In genomic region chr10:45698930-45699329, GRCm38 (mm10) we compare ENCODE assay signal across 20 mouse cellular contexts.
DNase-seq lines count a peak whose midpoint lies in the region; ATAC-seq and TF ChIP-seq lines count a peak whose summit lies in the region.
"Had no signal": no experiment of that assay in that cellular context is flagged by ENCODE, and none has a peak within 500 bp of the region (broad histone marks: within the 10 kb centered on the region; RNA-seq: fewer than 3 reads in every experiment).

No protein-coding gene starts in this region.

- no peak overlapping the region for H3K4me3 ChIP-seq in hindbrain, embryonic 14.5 days (replicated peaks; ENCODE audit: low read length)
- H3K4me3 ChIP-seq in hindbrain, embryonic 12.5 days = no peak overlapping the region
- no peak overlapping the region for H3K4me3 ChIP-seq in left cerebral cortex, adult 2 months
- H3K4me3 ChIP-seq: embryonic facial prominence, embryonic 15.5 days; forebrain, embryonic 13.5 days; neural tube, embryonic 15.5 days; stomach, embryonic 15.5 days had no signal

- 0 out of 2 replicates have a peak overlapping the region, but pooled peaks have one; percentile 21 for H3K27ac ChIP-seq in hindbrain, embryonic 14.5 days
- H3K27ac ChIP-seq in hindbrain, embryonic 12.5 days = no peak overlapping the region
- no peak overlapping the region for H3K27ac ChIP-seq in left cerebral cortex, adult 2 months
- H3K27ac ChIP-seq: embryonic facial prominence, embryonic 15.5 days; forebrain, embryonic 13.5 days; hindbrain, postnatal 0 days; macrophage; neural tube, embryonic 15.5 days; stomach, embryonic 15.5 days had no signal

- no peak overlapping the region for H3K4me2 ChIP-seq in hindbrain, embryonic 14.5 days (replicated peaks)
- no peak overlapping the region for H3K4me2 ChIP-seq in hindbrain, embryonic 12.5 days (replicated peaks)
- H3K4me2 ChIP-seq: embryonic facial prominence, embryonic 15.5 days; forebrain, embryonic 13.5 days; neural tube, embryonic 15.5 days; stomach, embryonic 15.5 days had no signal

- no peak for DNase-seq in hindbrain, embryonic 14.5 days (ENCODE audit: low spot score)
- peak; percentile 41 for DNase-seq in urinary bladder, postnatal 14 days (ENCODE audit: low spot score)
- no peak for DNase-seq in urinary bladder, postnatal 25 days (ENCODE audit: low spot score)
- peak; percentile 18 to 22 for DNase-seq in kidney, adult 8-10 months
- peak; percentile 4 to 5 for DNase-seq in kidney, postnatal 4 days
- DNase-seq in left cerebral cortex, adult 2 months (ENCODE audit: extremely low spot score in 1 of 2, low spot score in 2 of 2) = no peak
- DNase-seq: adrenal gland, postnatal 10 days; cerebellum, adult 9-10 months; heart, postnatal 10 days; liver; lung, adult 2 months; spleen, adult 18-20 months had no signal

- no peaks in the 10 kb centered on the region for H3K4me1 ChIP-seq in hindbrain, embryonic 14.5 days (replicated peaks; ENCODE audit: control insufficient read depth, insufficient read depth, low read length)
- no peaks in the 10 kb centered on the region for H3K4me1 ChIP-seq in hindbrain, embryonic 12.5 days
- H3K4me1 ChIP-seq: embryonic facial prominence, embryonic 15.5 days; forebrain, embryonic 13.5 days; neural tube, embryonic 15.5 days; stomach, embryonic 15.5 days had no signal

- 81% methylated on average over 3 of the region's 3 CpGs for WGBS in hindbrain, embryonic 14.5 days
- 74% methylated on average over 3 of the region's 3 CpGs for WGBS in hindbrain, embryonic 12.5 days

- no peak for TF ChIP-seq CTCF in left cerebral cortex, adult 2 months (IDR thresholded peaks at IDR 0.05)

- intact Hi-C loops in left cerebral cortex, adult 2 months (cut with DNase I) = no loop called here

- no peaks in the 10 kb centered on the region for H3K27me3 ChIP-seq in hindbrain, embryonic 14.5 days (ENCODE audit: control insufficient read depth, insufficient read depth, low read length)
- H3K27me3 ChIP-seq in hindbrain, embryonic 12.5 days = no peaks in the 10 kb centered on the region
- H3K27me3 ChIP-seq: embryonic facial prominence, embryonic 15.5 days; forebrain, embryonic 13.5 days; neural tube, embryonic 15.5 days; stomach, embryonic 15.5 days had no signal

- no peaks in the 10 kb centered on the region for H3K9me3 ChIP-seq in hindbrain, embryonic 14.5 days (ENCODE audit: control insufficient read depth, low read length)
- no peaks in the 10 kb centered on the region for H3K9me3 ChIP-seq in hindbrain, embryonic 12.5 days (replicated peaks)
- H3K9me3 ChIP-seq: embryonic facial prominence, embryonic 15.5 days; forebrain, embryonic 13.5 days; neural tube, embryonic 15.5 days; stomach, embryonic 15.5 days had no signal

- H3K9ac ChIP-seq in hindbrain, embryonic 14.5 days = no peak overlapping the region
- no peak overlapping the region for H3K9ac ChIP-seq in hindbrain, embryonic 12.5 days
- H3K9ac ChIP-seq: embryonic facial prominence, embryonic 15.5 days; forebrain, embryonic 13.5 days; neural tube, embryonic 15.5 days; stomach, embryonic 15.5 days had no signal

- H3K36me3 ChIP-seq in hindbrain, embryonic 14.5 days (replicated peaks; ENCODE audit: control insufficient read depth, insufficient read depth) = no peaks in the 10 kb centered on the region
- H3K36me3 ChIP-seq in hindbrain, embryonic 12.5 days = peaks cover 5% of the 10 kb centered on the region; the same call in 1 of the 2 replicates
- H3K36me3 ChIP-seq: stomach, embryonic 15.5 days had no signal

- ATAC-seq in hindbrain, embryonic 14.5 days (ENCODE audit: low FRiP score) = no peak
- no peak for ATAC-seq in hindbrain, embryonic 12.5 days (ENCODE audit: low FRiP score)
- ATAC-seq in CD4-positive, CD25-positive, alpha-beta regulatory T cell, adult 4 months = no peak
- ATAC-seq: forebrain, embryonic 13.5 days; hindbrain, postnatal 0 days had no signal

Comparison
In these comparisons a context has a peak if more than half of its experiments do, and no peak if none do; other contexts are left out.
1. DNase-seq: peak in urinary bladder, postnatal 14 days (single experiment), kidney, adult 8-10 months (2 of 2) and kidney, postnatal 4 days (2 of 2); none in hindbrain, embryonic 14.5 days (single experiment), urinary bladder, postnatal 25 days (single experiment) and left cerebral cortex, adult 2 months (0 of 2).